Mouse (Mus musculus): Measurements from ENCODE around the gene Cdc6.

- TF ChIP-seq CTCF (IDR thresholded peaks at IDR 0.05; ENCODE audit: extremely low read depth, insufficient read depth, insufficient read length, insufficient replicate concordance) (no peak), POLR2A (IDR thresholded peaks at IDR 0.05; ENCODE audit: low read depth, low read length) (no peak)
These were observed 57.2 kb downstream of the Cdc6 start for GRCm38 (mm10) chr11:98964616-98965415.
